Mouse (Mus musculus) stomach, postnatal 0 days (tissue): ENCODE measurements around the gene Fbxl7.

Source experiments
- CTCF ChIP-seq: IDR thresholded peaks from 2 replicates; pipeline ENCODE4 v1.5.1; 2016; ENCODE audit warnings: antibody characterized with exemption, low read depth, mild to moderate bottlenecking, moderate library complexity
- EP300 ChIP-seq: optimal IDR thresholded peaks from 2 replicates; pipeline ENCODE3; 2016; ENCODE audit warnings: antibody characterized with exemption

GRCm38 (mm10) chr15:26894801-26895229, 565 bp downstream of the Fbxl7 start:
- TF ChIP-seq CTCF (no peak), EP300 (no peak)
